Mouse (Mus musculus) embryonic fibroblast, embryonic 13.5 days (primary cell): ENCODE results near the gene Wnt10b. TPM values are rescaled to one million over a fixed set of nuclear protein-coding genes. Genes with fewer than 3 reads are reported as not detected.
"Not testable (repeated sequence)": the region's sequence is repeated elsewhere in the genome, so short reads cannot be mapped to it uniquely, and the experiment has no call there.

ENCODE experiments used
- H3K27ac ChIP-seq: 2 replicates; pipeline ENCODE4 v1.5.1; 2012; ENCODE audit warnings: low read length, control low read depth, inconsistent platforms; ENCODE audit not compliant: insufficient read depth
- H3K4me1 ChIP-seq: 2 replicates; pipeline ENCODE4 v1.6.1; 2011; ENCODE audit warnings: low read length; ENCODE audit not compliant: control insufficient read depth, insufficient read depth
- H3K4me3 ChIP-seq: 2 replicates; pipeline ENCODE4 v1.5.1; 2011; ENCODE audit warnings: mild to moderate bottlenecking, control low read depth, low read length; ENCODE audit not compliant: insufficient read depth
- CTCF ChIP-seq: IDR thresholded peaks from 2 replicates; pipeline ENCODE4 v1.5.1; 2011; ENCODE audit warnings: mild to moderate bottlenecking, control low read depth, low read length, moderate library complexity, borderline replicate concordance; ENCODE audit not compliant: insufficient read depth
- POLR2A ChIP-seq: IDR thresholded peaks from 2 replicates; pipeline ENCODE4 v1.6.1; 2011; ENCODE audit warnings: low read depth, mild to moderate bottlenecking, control low read depth, low read length, moderate library complexity
- polyA plus RNA-seq: library from polyadenylated mRNA; stranded (reverse); fragments of >200 nt; gene quantifications from 2 replicates; pipeline ENCODE4 v1.2.4, GENCODE M21; 2011; ENCODE audit warnings: low read depth; ENCODE audit not compliant: missing spikeins, insufficient read length

Wnt10b gene
- polyA plus RNA-seq = 1.9 and 5.8 TPM in 2 replicates

GRCm38 (mm10) chr15:98777762-98778161 is at the start of gene Wnt10b:
TSS of gene Wnt10b (minus strand) at chr15:98778150.
- H3K4me1 ChIP-seq = peaks cover 23% of the 10 kb centered on the region
- H3K27ac ChIP-seq = peak within 1 kb of the TSS; percentile 23; the same call in 1 of the 2 replicates
- peak within 1 kb of the TSS; percentile 26 for H3K4me3 ChIP-seq
- TF ChIP-seq CTCF (no peak), POLR2A (no peak)

- no peak overlapping the region for H3K4me3 ChIP-seq
- no peaks in the 10 kb centered on the region for H3K4me1 ChIP-seq
- no peak overlapping the region for H3K27ac ChIP-seq
- TF ChIP-seq CTCF = no peak
These were observed 49.7 kb upstream of the Wnt10b start for GRCm38 (mm10) chr15:98827611-98828011.

GRCm38 (mm10) chr15:98823434-98823833 is 45.5 kb upstream of the Wnt10b start:
- TF ChIP-seq POLR2A = no peak
- TF ChIP-seq CTCF = no peak
- H3K4me1 ChIP-seq = no peaks in the 10 kb centered on the region
- H3K4me3 ChIP-seq = no peak overlapping the region
- H3K27ac ChIP-seq = no peak overlapping the region

- H3K4me3 ChIP-seq = no peak overlapping the region
- TF ChIP-seq POLR2A (no peak), CTCF (no peak)
These were observed 44.2 kb upstream of the Wnt10b start for GRCm38 (mm10) chr15:98822147-98822546.

GRCm38 (mm10) chr15:98821403-98821802 is 43.5 kb upstream of the Wnt10b start:
- TF ChIP-seq POLR2A (no peak), CTCF (no peak)
- Histone ChIP-seq H3K4me3 (no peak overlapping the region), H3K4me1 (no peaks in the 10 kb centered on the region), H3K27ac (no peak overlapping the region)

More at GRCm38 (mm10) chr15:98822147-98822546, 44.2 kb upstream of the Wnt10b start:
- H3K4me1 ChIP-seq = no peaks in the 10 kb centered on the region
- no peak overlapping the region for H3K27ac ChIP-seq

GRCm38 (mm10) chr15:98820937-98821336 is 43.0 kb upstream of the Wnt10b start:
- H3K4me1 ChIP-seq = no peaks in the 10 kb centered on the region
- H3K27ac ChIP-seq = no peak overlapping the region
- H3K4me3 ChIP-seq = no peak overlapping the region
- TF ChIP-seq POLR2A = no peak
- TF ChIP-seq CTCF = no peak

GRCm38 (mm10) chr15:98818171-98818570 is 40.2 kb upstream of the Wnt10b start:
- TF ChIP-seq POLR2A (no peak), CTCF (no peak)
- no peak overlapping the region for H3K4me3 ChIP-seq
- no peaks in the 10 kb centered on the region for H3K4me1 ChIP-seq
- no peak overlapping the region for H3K27ac ChIP-seq

GRCm38 (mm10) chr15:98812741-98813424 is 34.9 kb upstream of the Wnt10b start:
- no peak overlapping the region for H3K4me3 ChIP-seq
- TF ChIP-seq CTCF (no peak), POLR2A (no peak)
- no peak overlapping the region for H3K27ac ChIP-seq
- H3K4me1 ChIP-seq = peaks cover 6% of the 10 kb centered on the region

GRCm38 (mm10) chr15:98810212-98810611 is 32.3 kb upstream of the Wnt10b start:
- H3K4me3 ChIP-seq, H3K4me1 ChIP-seq, H3K27ac ChIP-seq: not testable (repeated sequence)

- Histone ChIP-seq H3K4me1 (peaks cover 9% of the 10 kb centered on the region), H3K27ac (no peak within 1 kb of the TSS), H3K4me3 (no peak within 1 kb of the TSS)
- TF ChIP-seq CTCF (no peak), POLR2A (no peak)
These were observed 31.4 kb upstream of the Wnt10b start, which contains the start of gene Ddn for GRCm38 (mm10) chr15:98809390-98809789. TSS of gene Ddn (minus strand) at chr15:98809490.

GRCm38 (mm10) chr15:98808651-98809134 is 30.7 kb upstream of the Wnt10b start:
- TF ChIP-seq POLR2A (no peak), CTCF (no peak)
- H3K4me3 ChIP-seq = no peak overlapping the region

More at GRCm38 (mm10) chr15:98808651-98809134, 30.7 kb upstream of the Wnt10b start:
- H3K4me1 ChIP-seq = peaks cover 9% of the 10 kb centered on the region
- no peak overlapping the region for H3K27ac ChIP-seq
